ENCODE assay signal across 8 mouse cellular contexts in genomic region chr19:4113186-4113805, GRCm38 (mm10). TPM values are rescaled to one million over a fixed set of nuclear protein-coding genes. Genes with fewer than 3 reads are reported as not detected.
A peak's percentile ranks its signal among the peaks of the same experiment; 100 is the strongest.
DNase-seq lines count a peak whose midpoint lies in the region; ATAC-seq and TF ChIP-seq lines count a peak whose summit lies in the region.

No protein-coding gene starts in this region.

- 86% methylated on average over 13 of the region's 13 CpGs for WGBS in midbrain, embryonic 13.5 days
- WGBS in midbrain, embryonic 16.5 days: 83% methylated on average over 13 of the region's 13 CpGs
- WGBS in embryonic facial prominence, embryonic 10.5 days: 79% methylated on average over 13 of the region's 13 CpGs
- 42% methylated on average over 13 of the region's 13 CpGs for WGBS in heart, embryonic 16.5 days
- WGBS in liver, postnatal 0 days (ENCODE audit: insufficient replicate concordance): 35% methylated on average over 13 of the region's 13 CpGs

- no peak for DNase-seq in embryonic facial prominence, embryonic 10.5 days (ENCODE audit: low spot score)
- peak; percentile 81 to 88 for DNase-seq in layer of hippocampus, adult 2 months (ENCODE audit: low spot score in 2 of 2)
- peak; percentile 85 for DNase-seq in liver, postnatal 0 days
- peak; percentile 61 for DNase-seq in right cerebral cortex, postnatal 36 days (ENCODE audit: low spot score in 2 of 2)
- DNase-seq in c-Kit-positive CD71-positive TER-119-positive erythroid progenitor cells, embryonic 14.5 days (ENCODE audit: low spot score): no peak

- TF ChIP-seq CTCF in layer of hippocampus, adult 2 months (conservative IDR thresholded peaks at IDR 0.05): no peak
- TF ChIP-seq CTCF in liver, postnatal 0 days (IDR thresholded peaks at IDR 0.05; ENCODE audit: low read depth): no peak

- no peak overlapping the region for H3K9ac ChIP-seq in midbrain, embryonic 13.5 days (replicated peaks)
- no peak overlapping the region for H3K9ac ChIP-seq in midbrain, embryonic 16.5 days (ENCODE audit: low read depth, low read length)
- H3K9ac ChIP-seq in heart, embryonic 16.5 days (ENCODE audit: low read length): peak overlapping the region; percentile 35; the same call in 1 of the 2 replicates
- H3K9ac ChIP-seq in liver, postnatal 0 days (replicated peaks): peak overlapping the region; percentile 47

- H3K36me3 ChIP-seq in midbrain, embryonic 13.5 days: peaks cover 96% of the 10 kb centered on the region
- H3K36me3 ChIP-seq in midbrain, embryonic 16.5 days (ENCODE audit: control insufficient read depth, insufficient read depth, low read length): peaks cover 43% of the 10 kb centered on the region
- H3K36me3 ChIP-seq in embryonic facial prominence, embryonic 10.5 days (replicated peaks): peaks cover 74% of the 10 kb centered on the region
- H3K36me3 ChIP-seq in heart, embryonic 16.5 days (ENCODE audit: control insufficient read depth, insufficient read depth): peaks cover 20% of the 10 kb centered on the region
- H3K36me3 ChIP-seq in liver, postnatal 0 days (replicated peaks; ENCODE audit: insufficient read depth, low read length): peaks cover 62% of the 10 kb centered on the region

- no peak overlapping the region; the same call in 1 of the 2 replicates for H3K27ac ChIP-seq in midbrain, embryonic 13.5 days
- H3K27ac ChIP-seq in midbrain, embryonic 16.5 days (ENCODE audit: low read length): no peak overlapping the region
- H3K27ac ChIP-seq in embryonic facial prominence, embryonic 10.5 days (replicated peaks): no peak overlapping the region; the same call in 1 of the 2 replicates
- H3K27ac ChIP-seq in heart, embryonic 16.5 days (ENCODE audit: low read length): peak overlapping the region; percentile 72
- H3K27ac ChIP-seq in layer of hippocampus, adult 2 months: peak overlapping the region; percentile 79
- H3K27ac ChIP-seq in liver, postnatal 0 days (ENCODE audit: low read depth): peak overlapping the region; percentile 90

- no peaks in the 10 kb centered on the region for H3K9me3 ChIP-seq in midbrain, embryonic 13.5 days
- no peaks in the 10 kb centered on the region for H3K9me3 ChIP-seq in midbrain, embryonic 16.5 days (replicated peaks; ENCODE audit: control insufficient read depth, low read length, poor library complexity, severe bottlenecking)
- H3K9me3 ChIP-seq in embryonic facial prominence, embryonic 10.5 days: no peaks in the 10 kb centered on the region
- H3K9me3 ChIP-seq in heart, embryonic 16.5 days (replicated peaks; ENCODE audit: control insufficient read depth, low read length): no peaks in the 10 kb centered on the region
- no peaks in the 10 kb centered on the region for H3K9me3 ChIP-seq in liver, postnatal 0 days (ENCODE audit: low read length)

- no peaks in the 10 kb centered on the region for H3K4me1 ChIP-seq in midbrain, embryonic 13.5 days (replicated peaks)
- no peaks in the 10 kb centered on the region for H3K4me1 ChIP-seq in midbrain, embryonic 16.5 days (ENCODE audit: control insufficient read depth, insufficient read depth, low read length)
- H3K4me1 ChIP-seq in embryonic facial prominence, embryonic 10.5 days: peaks cover 20% of the 10 kb centered on the region
- H3K4me1 ChIP-seq in heart, embryonic 16.5 days (ENCODE audit: control insufficient read depth, insufficient read depth, low read length): peaks cover 10% of the 10 kb centered on the region
- H3K4me1 ChIP-seq in liver, postnatal 0 days (ENCODE audit: insufficient read depth): peaks cover 28% of the 10 kb centered on the region

- H3K27me3 ChIP-seq in midbrain, embryonic 13.5 days: no peaks in the 10 kb centered on the region
- no peaks in the 10 kb centered on the region for H3K27me3 ChIP-seq in midbrain, embryonic 16.5 days (ENCODE audit: control insufficient read depth, insufficient read depth, low read depth, low read length)
- H3K27me3 ChIP-seq in embryonic facial prominence, embryonic 10.5 days (replicated peaks; ENCODE audit: low read depth, poor library complexity, severe bottlenecking): no peaks in the 10 kb centered on the region
- H3K27me3 ChIP-seq in heart, embryonic 16.5 days (ENCODE audit: control insufficient read depth, insufficient read depth, low read length): no peaks in the 10 kb centered on the region
- no peaks in the 10 kb centered on the region for H3K27me3 ChIP-seq in liver, postnatal 0 days (ENCODE audit: insufficient read depth, low read length)

- H3K4me2 ChIP-seq in midbrain, embryonic 13.5 days (replicated peaks): no peak overlapping the region
- H3K4me2 ChIP-seq in midbrain, embryonic 16.5 days (ENCODE audit: low read length): no peak overlapping the region
- H3K4me2 ChIP-seq in heart, embryonic 16.5 days (ENCODE audit: low read depth, low read length): peak overlapping the region; percentile 11; the same call in 1 of the 2 replicates
- peak overlapping the region; percentile 57 for H3K4me2 ChIP-seq in liver, postnatal 0 days (ENCODE audit: low read depth, low read length)

- 0 out of 2 replicates have a peak, but pooled peaks have one; percentile 18 for ATAC-seq in midbrain, embryonic 13.5 days
- ATAC-seq in midbrain, embryonic 16.5 days: no peak
- ATAC-seq in heart, embryonic 16.5 days (replicated peaks; ENCODE audit: extremely low read depth, insufficient read depth, low FRiP score): peak; percentile 59; the same call in 1 of the 2 replicates
- peak; percentile 93 for ATAC-seq in liver, postnatal 0 days

- H3K4me3 ChIP-seq in midbrain, embryonic 13.5 days (replicated peaks): no peak overlapping the region
- H3K4me3 ChIP-seq in midbrain, embryonic 16.5 days (ENCODE audit: low read depth, low read length): no peak overlapping the region
- peak overlapping the region; percentile 28; the same call in 1 of the 2 replicates for H3K4me3 ChIP-seq in embryonic facial prominence, embryonic 10.5 days
- no peak overlapping the region for H3K4me3 ChIP-seq in heart, embryonic 16.5 days (ENCODE audit: low read length)
- no peak overlapping the region for H3K4me3 ChIP-seq in layer of hippocampus, adult 2 months
- H3K4me3 ChIP-seq in liver, postnatal 0 days (ENCODE audit: low read depth, low read length): 0 out of 2 replicates have a peak overlapping the region, but pooled peaks have one; percentile 1

- peak; percentile 89 for TF ChIP-seq EP300 in liver, postnatal 0 days (IDR thresholded peaks at IDR 0.05; ENCODE audit: low read depth)

RNA-seq across cellular contexts. Expression of gene Aip, which starts 12.4 kb away (rescaled TPM):
- polyA plus RNA-seq in midbrain, embryonic 13.5 days (2015; fragmentation: Nextera tagmentation; extraction: Ambion mirVana): 79.8 and 80.9 TPM in 2 replicates
- 92.9 and 102 TPM in 2 replicates for polyA plus RNA-seq in midbrain, embryonic 16.5 days (2015; fragmentation: Nextera tagmentation; extraction: Ambion mirVana)
- 70.9 and 71.1 TPM in 2 replicates for polyA plus RNA-seq in embryonic facial prominence, embryonic 10.5 days (2016; fragmentation: Nextera tagmentation; extraction: Ambion mirVana)
- polyA plus RNA-seq in heart, embryonic 16.5 days (2015; fragmentation: Nextera tagmentation; extraction: Ambion mirVana): 87.5 and 88.6 TPM in 2 replicates
- 100 to 1,000 TPM; 111 to 123 TPM for total RNA-seq in layer of hippocampus, adult 2 months (2021)
- polyA plus RNA-seq in liver, postnatal 0 days (2015; fragmentation: Nextera tagmentation; extraction: Ambion mirVana): 23.1 and 26.8 TPM in 2 replicates

RNA-seq across cellular contexts. Expression of gene Pitpnm1, which starts 13.5 kb away (rescaled TPM):
- 45.0 and 45.9 TPM in 2 replicates for polyA plus RNA-seq in midbrain, embryonic 13.5 days (2015; fragmentation: Nextera tagmentation; extraction: Ambion mirVana)
- polyA plus RNA-seq in midbrain, embryonic 16.5 days (2015; fragmentation: Nextera tagmentation; extraction: Ambion mirVana): 105 and 113 TPM in 2 replicates
- 9.9 and 11.0 TPM in 2 replicates for polyA plus RNA-seq in embryonic facial prominence, embryonic 10.5 days (2016; fragmentation: Nextera tagmentation; extraction: Ambion mirVana)
- polyA plus RNA-seq in heart, embryonic 16.5 days (2015; fragmentation: Nextera tagmentation; extraction: Ambion mirVana): 27.7 and 29.4 TPM in 2 replicates
- total RNA-seq in layer of hippocampus, adult 2 months (2021): 100 to 1,000 TPM; 173 to 180 TPM
- polyA plus RNA-seq in liver, postnatal 0 days (2015; fragmentation: Nextera tagmentation; extraction: Ambion mirVana): 6.6 and 7.4 TPM in 2 replicates

RNA-seq across cellular contexts. Expression of gene Cdk2ap2, which starts 16.3 kb away (rescaled TPM):
- 78.7 and 82.1 TPM in 2 replicates for polyA plus RNA-seq in midbrain, embryonic 13.5 days (2015; fragmentation: Nextera tagmentation; extraction: Ambion mirVana)
- polyA plus RNA-seq in midbrain, embryonic 16.5 days (2015; fragmentation: Nextera tagmentation; extraction: Ambion mirVana): 83.1 and 83.2 TPM in 2 replicates
- 77.2 and 80.2 TPM in 2 replicates for polyA plus RNA-seq in embryonic facial prominence, embryonic 10.5 days (2016; fragmentation: Nextera tagmentation; extraction: Ambion mirVana)
- polyA plus RNA-seq in heart, embryonic 16.5 days (2015; fragmentation: Nextera tagmentation; extraction: Ambion mirVana): 86.0 and 86.2 TPM in 2 replicates
- total RNA-seq in layer of hippocampus, adult 2 months (2021): 10 to 100 TPM; 29.5 to 33.9 TPM
- 91.2 and 91.9 TPM in 2 replicates for polyA plus RNA-seq in liver, postnatal 0 days (2015; fragmentation: Nextera tagmentation; extraction: Ambion mirVana)

RNA-seq across cellular contexts. Expression of gene Gpr152, which starts 26.3 kb away (rescaled TPM):
- 0.05 and 0.08 TPM in 2 replicates for polyA plus RNA-seq in midbrain, embryonic 13.5 days (2015; fragmentation: Nextera tagmentation; extraction: Ambion mirVana)
- polyA plus RNA-seq in midbrain, embryonic 16.5 days (2015; fragmentation: Nextera tagmentation; extraction: Ambion mirVana): 0.09 TPM in 1 of 2 replicates, not detected in the other
- not detected in 2 replicates for polyA plus RNA-seq in embryonic facial prominence, embryonic 10.5 days (2016; fragmentation: Nextera tagmentation; extraction: Ambion mirVana)
- polyA plus RNA-seq in heart, embryonic 16.5 days (2015; fragmentation: Nextera tagmentation; extraction: Ambion mirVana): not detected in 2 replicates
- under 1 TPM; 0.07 to 0.08 TPM for total RNA-seq in layer of hippocampus, adult 2 months (2021)
- polyA plus RNA-seq in liver, postnatal 0 days (2015; fragmentation: Nextera tagmentation; extraction: Ambion mirVana): not detected in 2 replicates

RNA-seq across cellular contexts. Expression of gene Cabp4, which starts 30.5 kb away (rescaled TPM):
- polyA plus RNA-seq in midbrain, embryonic 13.5 days (2015; fragmentation: Nextera tagmentation; extraction: Ambion mirVana): 0.19 and 0.34 TPM in 2 replicates
- 0.24 and 0.48 TPM in 2 replicates for polyA plus RNA-seq in midbrain, embryonic 16.5 days (2015; fragmentation: Nextera tagmentation; extraction: Ambion mirVana)
- 0.14 TPM in 1 of 2 replicates, not detected in the other for polyA plus RNA-seq in embryonic facial prominence, embryonic 10.5 days (2016; fragmentation: Nextera tagmentation; extraction: Ambion mirVana)
- polyA plus RNA-seq in heart, embryonic 16.5 days (2015; fragmentation: Nextera tagmentation; extraction: Ambion mirVana): 0.11 TPM in 1 of 2 replicates, not detected in the other
- under 1 TPM in 1 of 2 experiments, not detected in 1; 0.17 TPM for total RNA-seq in layer of hippocampus, adult 2 months (2021)
- polyA plus RNA-seq in liver, postnatal 0 days (2015; fragmentation: Nextera tagmentation; extraction: Ambion mirVana): 0.11 and 0.15 TPM in 2 replicates

Comparison
In these comparisons a context has a peak if more than half of its experiments do, and no peak if none do; other contexts are left out.
1. H3K27ac ChIP-seq: peak in heart, embryonic 16.5 days (single experiment), layer of hippocampus, adult 2 months (single experiment) and liver, postnatal 0 days (single experiment); none in midbrain, embryonic 13.5 days (single experiment), midbrain, embryonic 16.5 days (single experiment) and embryonic facial prominence, embryonic 10.5 days (single experiment).
2. H3K4me2 ChIP-seq: peak in heart, embryonic 16.5 days (single experiment) and liver, postnatal 0 days (single experiment); none in midbrain, embryonic 13.5 days (single experiment) and midbrain, embryonic 16.5 days (single experiment).
3. H3K4me3 ChIP-seq: peak in embryonic facial prominence, embryonic 10.5 days (single experiment) and liver, postnatal 0 days (single experiment); none in midbrain, embryonic 13.5 days (single experiment), midbrain, embryonic 16.5 days (single experiment), heart, embryonic 16.5 days (single experiment) and layer of hippocampus, adult 2 months (single experiment).
4. H3K9ac ChIP-seq: peak in heart, embryonic 16.5 days (single experiment) and liver, postnatal 0 days (single experiment); none in midbrain, embryonic 13.5 days (single experiment) and midbrain, embryonic 16.5 days (single experiment).
5. DNase-seq: peak in layer of hippocampus, adult 2 months (2 of 2), liver, postnatal 0 days (single experiment) and right cerebral cortex, postnatal 36 days (2 of 2); none in embryonic facial prominence, embryonic 10.5 days (single experiment) and c-Kit-positive CD71-positive TER-119-positive erythroid progenitor cells, embryonic 14.5 days (single experiment).